Comparison of ENCODE assay signal across 8 mouse cellular contexts in the genomic region with DNA sequence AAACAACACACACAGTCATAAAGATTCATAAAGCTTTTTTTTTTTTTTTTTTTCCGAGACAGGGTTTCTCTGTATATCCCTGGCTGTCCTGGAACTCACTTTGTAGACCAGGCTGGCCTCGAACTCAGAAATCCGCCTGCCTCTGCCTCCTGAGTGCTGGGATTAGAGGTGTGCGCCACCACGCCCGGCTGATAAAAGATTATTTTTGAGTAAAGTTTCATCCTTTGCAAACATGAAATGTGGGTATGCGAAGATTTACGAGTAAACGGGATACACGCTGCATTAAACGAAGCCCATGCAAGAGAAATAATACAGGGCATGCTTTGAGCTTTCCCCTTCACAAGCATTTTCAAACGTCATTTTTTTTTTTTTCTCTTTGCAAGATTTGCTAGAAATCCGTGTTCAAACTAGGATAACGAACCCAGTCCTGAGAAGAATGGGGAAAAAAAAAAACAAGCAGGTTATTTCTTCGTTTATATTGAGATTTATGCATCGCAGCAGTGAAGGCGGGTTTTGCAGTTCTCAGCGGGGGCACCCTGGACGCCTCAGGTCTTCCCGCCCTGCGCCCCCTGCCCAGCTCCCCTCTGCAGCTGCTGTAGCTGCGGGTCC. TPM values are rescaled to one million over a fixed set of nuclear protein-coding genes. Genes with fewer than 3 reads are reported as not detected.
A peak's percentile ranks its signal among the peaks of the same experiment; 100 is the strongest.
DNase-seq lines count a peak whose midpoint lies in the region; ATAC-seq and TF ChIP-seq lines count a peak whose summit lies in the region.

No protein-coding gene starts in this region.

- no peak for ATAC-seq in kidney, embryonic 16.5 days (ENCODE audit: low FRiP score, low TSS enrichment)
- no peak for ATAC-seq in embryonic facial prominence, embryonic 12.5 days (ENCODE audit: insufficient number of reproducible peaks, insufficient read depth, low FRiP score, low TSS enrichment)
- no peak for ATAC-seq in hindbrain, embryonic 16.5 days
- ATAC-seq in midbrain, postnatal 0 days (ENCODE audit: low FRiP score) = no peak
- ATAC-seq in frontal cortex, adult (ENCODE audit: low TSS enrichment) = no peak

- no peaks in the 10 kb centered on the region for H3K9me3 ChIP-seq in kidney, embryonic 16.5 days (ENCODE audit: low read length)
- H3K9me3 ChIP-seq in embryonic facial prominence, embryonic 12.5 days = no peaks in the 10 kb centered on the region
- no peaks in the 10 kb centered on the region for H3K9me3 ChIP-seq in hindbrain, embryonic 16.5 days (ENCODE audit: control insufficient read depth, low read length)
- H3K9me3 ChIP-seq in midbrain, postnatal 0 days (ENCODE audit: low read length) = no peaks in the 10 kb centered on the region

- no peak for TF ChIP-seq CTCF in midbrain, postnatal 0 days (IDR thresholded peaks at IDR 0.05)

- peak overlapping the region; percentile 51 for H3K27ac ChIP-seq in kidney, embryonic 16.5 days (ENCODE audit: low read length)
- peak overlapping the region; percentile 98 for H3K27ac ChIP-seq in embryonic facial prominence, embryonic 12.5 days
- H3K27ac ChIP-seq in hindbrain, embryonic 16.5 days (ENCODE audit: low read depth, low read length) = peak overlapping the region; percentile 97
- peak overlapping the region; percentile 96 for H3K27ac ChIP-seq in midbrain, postnatal 0 days (ENCODE audit: low read depth, low read length)

- peaks cover 33% of the 10 kb centered on the region for H3K4me1 ChIP-seq in kidney, embryonic 16.5 days (ENCODE audit: insufficient read depth, low read length)
- peaks cover 36% of the 10 kb centered on the region for H3K4me1 ChIP-seq in embryonic facial prominence, embryonic 12.5 days
- peaks cover 21% of the 10 kb centered on the region for H3K4me1 ChIP-seq in hindbrain, embryonic 16.5 days (ENCODE audit: control insufficient read depth, insufficient read depth, low read depth, low read length)
- H3K4me1 ChIP-seq in midbrain, postnatal 0 days (ENCODE audit: insufficient read depth, low read length) = peaks cover 12% of the 10 kb centered on the region; the same call in 1 of the 2 replicates

- H3K36me3 ChIP-seq in kidney, embryonic 16.5 days (ENCODE audit: insufficient read depth, low read length) = no peaks in the 10 kb centered on the region
- H3K36me3 ChIP-seq in embryonic facial prominence, embryonic 12.5 days = no peaks in the 10 kb centered on the region
- H3K36me3 ChIP-seq in hindbrain, embryonic 16.5 days (ENCODE audit: control insufficient read depth, insufficient read depth, low read length) = no peaks in the 10 kb centered on the region
- H3K36me3 ChIP-seq in midbrain, postnatal 0 days (ENCODE audit: insufficient read depth, low read length) = no peaks in the 10 kb centered on the region

- peak overlapping the region; percentile 56 for H3K4me2 ChIP-seq in kidney, embryonic 16.5 days (replicated peaks; ENCODE audit: low read depth, low read length)
- H3K4me2 ChIP-seq in embryonic facial prominence, embryonic 12.5 days (replicated peaks) = peak overlapping the region; percentile 79
- peak overlapping the region; percentile 59 for H3K4me2 ChIP-seq in hindbrain, embryonic 16.5 days (ENCODE audit: low read length)
- peak overlapping the region; percentile 77 for H3K4me2 ChIP-seq in midbrain, postnatal 0 days (ENCODE audit: low read depth, low read length, poor library complexity, severe bottlenecking)

- no peak for DNase-seq in kidney, postnatal 4 days
- DNase-seq in midbrain, postnatal 0 days (ENCODE audit: low spot score) = no peak
- DNase-seq in urinary bladder, postnatal 10 days (ENCODE audit: low spot score) = no peak
- no peak for DNase-seq in retina, embryonic 14.5 days (ENCODE audit: low spot score)

- H3K4me3 ChIP-seq in kidney, embryonic 16.5 days (ENCODE audit: low read length) = peak overlapping the region; percentile 82
- H3K4me3 ChIP-seq in embryonic facial prominence, embryonic 12.5 days = peak overlapping the region; percentile 98
- H3K4me3 ChIP-seq in hindbrain, embryonic 16.5 days (ENCODE audit: low read length) = peak overlapping the region; percentile 90
- peak overlapping the region; percentile 98 for H3K4me3 ChIP-seq in midbrain, postnatal 0 days (ENCODE audit: low read depth, low read length)

- H3K27me3 ChIP-seq in kidney, embryonic 16.5 days (ENCODE audit: insufficient read depth, low read length) = no peaks in the 10 kb centered on the region
- H3K27me3 ChIP-seq in embryonic facial prominence, embryonic 12.5 days = no peaks in the 10 kb centered on the region
- no peaks in the 10 kb centered on the region for H3K27me3 ChIP-seq in hindbrain, embryonic 16.5 days (replicated peaks; ENCODE audit: control insufficient read depth, insufficient read depth, low read length)
- H3K27me3 ChIP-seq in midbrain, postnatal 0 days (ENCODE audit: insufficient read depth, low read length) = no peaks in the 10 kb centered on the region

- H3K9ac ChIP-seq in kidney, embryonic 16.5 days (replicated peaks; ENCODE audit: low read length) = peak overlapping the region; percentile 61
- peak overlapping the region; percentile 27; the same call in 1 of the 2 replicates for H3K9ac ChIP-seq in embryonic facial prominence, embryonic 12.5 days
- H3K9ac ChIP-seq in hindbrain, embryonic 16.5 days (ENCODE audit: low read depth, low read length) = peak overlapping the region; percentile 97
- peak overlapping the region; percentile 93 for H3K9ac ChIP-seq in midbrain, postnatal 0 days (replicated peaks; ENCODE audit: low read length, poor library complexity, severe bottlenecking)

- WGBS in kidney, embryonic 16.5 days = 24% methylated on average over 22 of the region's 22 CpGs
- 29% methylated on average over 22 of the region's 22 CpGs for WGBS in embryonic facial prominence, embryonic 12.5 days
- WGBS in hindbrain, embryonic 16.5 days = 28% methylated on average over 22 of the region's 22 CpGs
- 21% methylated on average over 22 of the region's 22 CpGs for WGBS in midbrain, postnatal 0 days

RNA-seq across cellular contexts. Expression of a gene that starts 0.5 kb away (rescaled TPM):
- polyA plus RNA-seq in kidney, embryonic 16.5 days (2015; fragmentation: Nextera tagmentation; extraction: Ambion mirVana) = 75.2 and 79.1 TPM in 2 replicates
- polyA plus RNA-seq in embryonic facial prominence, embryonic 12.5 days (2016; fragmentation: Nextera tagmentation; extraction: Ambion mirVana) = 75.4 and 92.0 TPM in 2 replicates
- polyA plus RNA-seq in hindbrain, embryonic 16.5 days (2015; fragmentation: Nextera tagmentation; extraction: Ambion mirVana) = 106 and 111 TPM in 2 replicates
- 104 and 108 TPM in 2 replicates for total RNA-seq in midbrain, postnatal 0 days (2014; rRNA removed)
- 87.5 and 89.2 TPM in 2 replicates for polyA plus RNA-seq in midbrain, postnatal 0 days (2015; fragmentation: Nextera tagmentation; extraction: Ambion mirVana)

RNA-seq across cellular contexts. Expression of a gene that starts 0.7 kb away (rescaled TPM):
- 2.9 and 3.0 TPM in 2 replicates for polyA plus RNA-seq in kidney, embryonic 16.5 days (2015; fragmentation: Nextera tagmentation; extraction: Ambion mirVana)
- polyA plus RNA-seq in embryonic facial prominence, embryonic 12.5 days (2016; fragmentation: Nextera tagmentation; extraction: Ambion mirVana) = 5.3 and 5.7 TPM in 2 replicates
- polyA plus RNA-seq in hindbrain, embryonic 16.5 days (2015; fragmentation: Nextera tagmentation; extraction: Ambion mirVana) = 1.5 and 1.8 TPM in 2 replicates
- total RNA-seq in midbrain, postnatal 0 days (2014; rRNA removed) = 6.7 and 8.8 TPM in 2 replicates
- 1.8 and 2.4 TPM in 2 replicates for polyA plus RNA-seq in midbrain, postnatal 0 days (2015; fragmentation: Nextera tagmentation; extraction: Ambion mirVana)

Comparison
In these comparisons a context has a peak if more than half of its experiments do, and no peak if none do; other contexts are left out.
1. H3K9ac ChIP-seq: peak in every context shown above with its lines; median percentile 97 in hindbrain, embryonic 16.5 days; 93 in midbrain, postnatal 0 days; 61 in kidney, embryonic 16.5 days; 27 in embryonic facial prominence, embryonic 12.5 days.